Mouse (Mus musculus) limb, embryonic 12.5 days (tissue): Measurements from ENCODE around the gene B3galt4. TPM values are rescaled to one million over a fixed set of nuclear protein-coding genes. Genes with fewer than 3 reads are reported as not detected.
A peak's percentile ranks its signal among the peaks of the same experiment; 100 is the strongest.
"Not testable (repeated sequence)": the region's sequence is repeated elsewhere in the genome, so short reads cannot be mapped to it uniquely, and the experiment has no call there.

ENCODE experiments used
- ATAC-seq: fragments of 200-750 bp; cut with Nextera tagmentation; 2 replicates; pipeline ENCODE4 v1.8.0; 2017; ENCODE audit warnings: low read depth, moderate TSS enrichment; ENCODE audit not compliant: insufficient number of reproducible peaks, insufficient read depth, low FRiP score, low TSS enrichment
- H3K27ac ChIP-seq: fragments of 300-500 bp; sonication (generic); 2 replicates; pipeline ENCODE4 v1.5.1; 2016; ENCODE audit warnings: mild to moderate bottlenecking, moderate library complexity
- H3K27me3 ChIP-seq: fragments of 300-500 bp; sonication (generic); 2 replicates; pipeline ENCODE4 v1.6.1; 2016; ENCODE audit warnings: mild to moderate bottlenecking, moderate library complexity
- H3K36me3 ChIP-seq: fragments of 300-500 bp; sonication (generic); 2 replicates; pipeline ENCODE4 v1.6.1; 2016; ENCODE audit warnings: mild to moderate bottlenecking, moderate library complexity
- H3K4me1 ChIP-seq: fragments of 300-500 bp; sonication (generic); replicated peaks from 2 replicates; pipeline ENCODE4 v1.6.1; 2016
- H3K4me2 ChIP-seq: fragments of 300-500 bp; sonication (generic); 2 replicates; pipeline ENCODE4 v1.6.1; 2016; ENCODE audit warnings: mild to moderate bottlenecking, moderate library complexity
- H3K4me3 ChIP-seq: fragments of 300-500 bp; sonication (generic); replicated peaks from 2 replicates; pipeline ENCODE4 v1.5.1; 2016; ENCODE audit warnings: mild to moderate bottlenecking
- H3K9ac ChIP-seq: fragments of 300-500 bp; sonication (generic); replicated peaks from 2 replicates; pipeline ENCODE4 v1.6.1; 2016; ENCODE audit warnings: mild to moderate bottlenecking, moderate library complexity
- H3K9me3 ChIP-seq: fragments of 300-500 bp; sonication (generic); 2 replicates; pipeline ENCODE4 v1.6.1; 2016; ENCODE audit warnings: mild to moderate bottlenecking, moderate library complexity
- WGBS: fragments of 180-500 bp; shearing (Covaris S2); methylation state at CpG from one replicate; pipeline ENCODE4 v1.1.7; 2016; 5-methylcytosine and 5-hydroxymethylcytosine counted together
- polyA plus RNA-seq: library from polyadenylated mRNA; unstranded; fragments of >200 nt; fragmentation: Nextera tagmentation; extraction: Ambion mirVana; gene quantifications from 2 replicates; pipeline ENCODE4 v1.2.1, GENCODE M21; 2016

The B3galt4 gene
- polyA plus RNA-seq, 1 experiment from 2014 or later = 6.8 TPM

- peak overlapping the region; percentile 83 for H3K27ac ChIP-seq
- H3K4me2 ChIP-seq = peak overlapping the region; percentile 53
- peaks cover 17% of the 10 kb centered on the region for H3K4me1 ChIP-seq
- H3K27me3 ChIP-seq = peaks cover 50% of the 10 kb centered on the region
- H3K9ac ChIP-seq = peak overlapping the region; percentile 32; the same call in 1 of the 2 replicates
- H3K36me3 ChIP-seq, H3K9me3 ChIP-seq: not testable (repeated sequence)
- WGBS = under 1% methylated on average over 27 of the region's 27 CpGs
- H3K4me3 ChIP-seq = peak overlapping the region; percentile 44
- ATAC-seq = peak; percentile 89
Measured at GRCm38 (mm10) chr17:33981192-33981909, 30.1 kb upstream of the B3galt4 start.

- H3K4me1 ChIP-seq = peaks cover 17% of the 10 kb centered on the region
- 74% methylated on average over 19 of the region's 19 CpGs for WGBS
- no peaks in the 10 kb centered on the region for H3K9me3 ChIP-seq
- no peak overlapping the region for H3K27ac ChIP-seq
- H3K4me3 ChIP-seq = peak overlapping the region; percentile 44; the same call in 1 of the 2 replicates
- no peaks in the 10 kb centered on the region for H3K36me3 ChIP-seq
- H3K27me3 ChIP-seq = peaks cover 54% of the 10 kb centered on the region
- H3K9ac ChIP-seq = no peak overlapping the region; the same call in 1 of the 2 replicates
- H3K4me2 ChIP-seq = peak overlapping the region; percentile 53
- ATAC-seq = peak; percentile 30; the same call in 1 of the 2 replicates
Measured at GRCm38 (mm10) chr17:33980181-33981035, 29.1 kb upstream of the B3galt4 start.

DNA sequence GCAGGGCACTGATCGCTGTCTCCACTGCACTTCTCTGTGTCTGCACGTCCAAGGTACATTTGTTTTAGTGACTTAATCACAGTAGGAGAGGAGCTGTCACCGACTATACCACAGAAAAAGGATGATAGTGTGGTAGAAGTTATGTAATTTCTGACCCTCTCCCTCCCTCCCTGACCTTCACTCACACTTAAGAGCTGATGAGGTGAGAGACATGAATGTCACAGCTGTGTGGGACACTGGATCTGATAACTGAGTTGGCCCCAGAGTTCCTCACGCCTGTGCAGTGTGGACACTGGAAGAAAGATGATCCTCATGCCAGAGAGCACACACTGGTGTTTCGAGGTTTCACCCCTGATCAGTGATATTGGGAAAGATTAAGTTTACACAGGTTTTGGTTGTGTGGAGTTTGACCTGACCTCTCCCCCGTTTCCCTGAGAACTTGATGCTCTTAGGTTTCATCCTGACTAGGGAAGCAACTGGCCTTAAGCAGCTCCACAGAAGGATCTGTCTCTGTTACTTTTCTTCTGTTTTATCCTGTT, 28.3 kb upstream of the B3galt4 start:
- no peak for ATAC-seq
- no peaks in the 10 kb centered on the region for H3K9me3 ChIP-seq

DNA sequence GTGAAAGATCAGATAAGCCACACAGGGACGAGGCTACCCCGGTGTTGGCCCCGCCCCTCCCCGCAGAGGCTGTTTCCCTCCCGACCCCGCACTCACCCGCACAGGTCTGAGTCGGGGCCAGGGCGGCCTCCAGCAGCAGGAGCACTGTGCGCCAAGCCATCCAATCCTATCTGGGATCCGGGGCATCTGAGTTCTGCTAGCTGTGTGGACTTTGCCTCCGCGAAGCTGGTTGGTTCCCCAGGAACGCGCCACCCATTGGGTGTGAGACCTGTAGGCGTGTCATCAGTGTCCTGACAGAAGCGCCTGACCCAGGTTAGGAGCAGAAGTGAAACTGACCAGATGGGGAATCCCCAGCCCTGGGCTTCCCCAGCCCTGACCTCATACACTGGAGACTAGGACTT, 27.3 kb upstream of the B3galt4 start:
- H3K4me3 ChIP-seq = peak overlapping the region; percentile 39
- ATAC-seq = no peak
- H3K4me1 ChIP-seq = peaks cover 17% of the 10 kb centered on the region
- peak overlapping the region; percentile 62 for H3K4me2 ChIP-seq
- WGBS = under 1% methylated on average over 16 of the region's 17 CpGs
- no peaks in the 10 kb centered on the region for H3K36me3 ChIP-seq
- H3K9ac ChIP-seq = peak overlapping the region; percentile 50; the same call in 1 of the 2 replicates
- no peak overlapping the region for H3K27ac ChIP-seq
- peaks cover 62% of the 10 kb centered on the region for H3K27me3 ChIP-seq
- no peaks in the 10 kb centered on the region for H3K9me3 ChIP-seq

More for the DNA sequence above, 28.3 kb upstream of the B3galt4 start:
- peaks cover 61% of the 10 kb centered on the region for H3K27me3 ChIP-seq
- no peak overlapping the region for H3K9ac ChIP-seq
- H3K4me3 ChIP-seq = no peak overlapping the region
- WGBS = 74% methylated on average over 6 of the region's 6 CpGs
- no peak overlapping the region for H3K27ac ChIP-seq
- H3K36me3 ChIP-seq = no peaks in the 10 kb centered on the region
- H3K4me2 ChIP-seq = no peak overlapping the region
- peaks cover 17% of the 10 kb centered on the region for H3K4me1 ChIP-seq

DNA sequence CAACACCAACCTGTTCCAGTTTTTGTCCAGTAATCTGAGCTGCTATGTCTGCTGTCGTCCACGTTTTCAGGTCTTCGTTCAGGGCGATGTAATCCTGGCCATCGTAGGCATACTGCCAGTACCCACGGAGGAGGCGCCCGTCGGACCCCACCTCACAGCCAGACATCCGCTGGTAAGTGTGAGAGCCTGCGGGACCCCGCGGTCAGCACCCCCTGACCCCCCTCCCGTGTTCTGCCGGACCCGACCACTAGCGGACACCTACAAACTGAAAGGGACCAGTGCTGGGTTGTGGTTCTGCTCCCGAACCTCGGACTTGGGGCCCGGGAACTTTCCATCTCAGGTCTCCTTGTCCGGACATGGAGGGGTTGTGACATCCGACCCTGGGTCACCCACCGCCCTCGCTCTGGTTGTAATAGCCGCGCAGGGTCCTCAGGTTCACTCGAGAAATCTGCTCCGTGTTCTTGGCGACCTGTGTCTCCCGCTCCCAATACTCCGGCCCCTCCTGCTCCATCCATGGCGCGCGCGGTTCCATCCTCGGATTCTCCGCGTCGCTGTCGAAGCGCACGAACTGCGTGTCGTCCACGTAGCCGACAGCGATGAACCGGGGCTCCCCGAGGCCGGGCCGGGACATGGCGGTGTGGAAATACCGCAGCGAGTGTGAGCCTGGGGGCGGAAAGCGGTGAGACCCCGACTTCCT, 26.7 kb upstream of the B3galt4 start:
- Histone ChIP-seq H3K27me3 (peaks cover 64% of the 10 kb centered on the region), H3K9ac (peak overlapping the region; percentile 50), H3K36me3 (no peaks in the 10 kb centered on the region), H3K27ac (no peak overlapping the region), H3K4me2 (peak overlapping the region; percentile 62), H3K9me3 (no peaks in the 10 kb centered on the region), H3K4me1 (peaks cover 17% of the 10 kb centered on the region), H3K4me3 (peak overlapping the region; percentile 39)
- no peak for ATAC-seq
- WGBS = 2% methylated on average over 57 of the region's 57 CpGs

GRCm38 (mm10) chr17:33973572-33973971, 22.3 kb upstream of the B3galt4 start:
- no peak for ATAC-seq
- Histone ChIP-seq H3K9ac (no peak overlapping the region), H3K4me3 (no peak overlapping the region), H3K4me1 (0 out of 2 replicates have a peak, but pooled peaks cover 6% of the 10 kb centered on the region), H3K27ac (no peak overlapping the region), H3K9me3 (no peaks in the 10 kb centered on the region; the same call in 1 of the 2 replicates), H3K36me3 (no peaks in the 10 kb centered on the region), H3K4me2 (no peak overlapping the region), H3K27me3 (peaks cover 44% of the 10 kb centered on the region)
- 56% methylated on average over 3 of the region's 3 CpGs for WGBS

DNA sequence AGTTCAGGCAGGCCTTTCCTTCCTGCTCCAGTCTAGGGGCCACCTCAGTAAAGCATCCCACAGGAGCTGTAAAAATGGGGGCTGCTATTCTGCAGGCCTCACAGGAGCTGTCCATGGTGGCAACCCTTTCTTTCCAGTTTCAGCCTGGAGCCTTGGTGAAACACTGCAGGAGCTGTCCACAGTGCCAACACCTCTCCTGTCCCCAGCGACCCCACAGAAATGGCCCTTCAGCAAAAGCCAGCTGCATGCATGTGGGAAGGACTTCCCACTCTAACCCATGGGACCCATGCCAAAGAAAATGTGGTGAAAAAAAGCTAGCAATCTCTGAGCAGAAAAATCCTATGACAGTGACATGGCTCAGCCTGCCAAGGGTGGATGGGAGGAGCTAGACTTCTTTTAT, 21.4 kb upstream of the B3galt4 start:
- Histone ChIP-seq H3K36me3 (no peaks in the 10 kb centered on the region), H3K4me2 (no peak overlapping the region), H3K4me1 (0 out of 2 replicates have a peak, but pooled peaks cover 3% of the 10 kb centered on the region), H3K9me3 (no peaks in the 10 kb centered on the region; the same call in 1 of the 2 replicates), H3K9ac (no peak overlapping the region), H3K4me3 (no peak overlapping the region), H3K27ac (no peak overlapping the region), H3K27me3 (peaks cover 35% of the 10 kb centered on the region)
- no peak for ATAC-seq
- WGBS = 20% methylated on average over 1 of the region's 1 CpGs

DNA sequence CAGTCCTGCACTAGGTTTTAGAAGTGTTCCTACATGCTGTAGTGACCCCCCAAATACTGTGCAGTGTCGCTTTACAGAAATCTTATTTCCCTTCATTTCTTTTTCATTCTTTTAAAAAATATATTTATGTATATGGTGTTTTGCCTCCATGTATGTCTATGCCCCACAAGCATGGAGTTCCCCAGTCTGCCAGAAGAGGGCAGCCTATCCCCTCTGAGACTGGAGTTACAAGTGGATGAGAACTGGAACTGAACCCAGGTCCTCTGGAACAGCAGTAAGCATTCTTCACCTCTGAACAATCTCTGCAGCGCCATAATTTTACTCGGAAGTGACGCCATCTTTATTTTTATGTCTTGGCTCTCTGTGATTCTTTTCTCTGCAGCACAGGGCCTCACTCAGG, 18.1 kb upstream of the B3galt4 start:
- ATAC-seq = no peak
- WGBS = 80% methylated on average over 4 of the region's 4 CpGs
- Histone ChIP-seq H3K4me1 (0 out of 2 replicates have a peak, but pooled peaks cover 3% of the 10 kb centered on the region), H3K27me3 (peaks cover 5% of the 10 kb centered on the region), H3K4me3 (no peak overlapping the region), H3K27ac (no peak overlapping the region), H3K36me3 (peaks cover 24% of the 10 kb centered on the region), H3K4me2 (no peak overlapping the region), H3K9ac (no peak overlapping the region), H3K9me3 (no peaks in the 10 kb centered on the region; the same call in 1 of the 2 replicates)

- Histone ChIP-seq H3K27ac (no peak overlapping the region), H3K4me2 (no peak overlapping the region), H3K4me3 (no peak overlapping the region), H3K9ac (no peak overlapping the region), H3K36me3 (peaks cover 26% of the 10 kb centered on the region), H3K27me3 (peaks cover 5% of the 10 kb centered on the region; the same call in 1 of the 2 replicates), H3K4me1 (0 out of 2 replicates have a peak, but pooled peaks cover 3% of the 10 kb centered on the region), H3K9me3 (no peaks in the 10 kb centered on the region; the same call in 1 of the 2 replicates)
- 26% methylated on average over 5 of the region's 5 CpGs for WGBS
- ATAC-seq = 0 out of 2 replicates have a peak, but pooled peaks have one; percentile 8
Measured at GRCm38 (mm10) chr17:33968927-33969326, 17.6 kb upstream of the B3galt4 start.

- Histone ChIP-seq H3K36me3 (peaks cover 31% of the 10 kb centered on the region), H3K9me3 (no peaks in the 10 kb centered on the region; the same call in 1 of the 2 replicates), H3K4me1 (0 out of 2 replicates have a peak, but pooled peaks cover 3% of the 10 kb centered on the region), H3K9ac (no peak overlapping the region), H3K27me3 (peaks cover 5% of the 10 kb centered on the region; the same call in 1 of the 2 replicates), H3K4me3 (no peak overlapping the region), H3K4me2 (no peak overlapping the region), H3K27ac (no peak overlapping the region)
- peak; percentile 28 for ATAC-seq
- WGBS = 3% methylated on average over 9 of the region's 9 CpGs
Measured at GRCm38 (mm10) chr17:33968489-33968888, 17.2 kb upstream of the B3galt4 start.
